Mouse (Mus musculus): ENCODE data around the gene Gys1. TPM values are rescaled to one million over a fixed set of nuclear protein-coding genes. Genes with fewer than 3 reads are reported as not detected.
"Not testable (repeated sequence)": the region's sequence is repeated elsewhere in the genome, so short reads cannot be mapped to it uniquely, and the experiment has no call there.

Gene Gys1
- polyA plus RNA-seq, 1 experiment from 2014 or later = 28.7 TPM

DNA sequence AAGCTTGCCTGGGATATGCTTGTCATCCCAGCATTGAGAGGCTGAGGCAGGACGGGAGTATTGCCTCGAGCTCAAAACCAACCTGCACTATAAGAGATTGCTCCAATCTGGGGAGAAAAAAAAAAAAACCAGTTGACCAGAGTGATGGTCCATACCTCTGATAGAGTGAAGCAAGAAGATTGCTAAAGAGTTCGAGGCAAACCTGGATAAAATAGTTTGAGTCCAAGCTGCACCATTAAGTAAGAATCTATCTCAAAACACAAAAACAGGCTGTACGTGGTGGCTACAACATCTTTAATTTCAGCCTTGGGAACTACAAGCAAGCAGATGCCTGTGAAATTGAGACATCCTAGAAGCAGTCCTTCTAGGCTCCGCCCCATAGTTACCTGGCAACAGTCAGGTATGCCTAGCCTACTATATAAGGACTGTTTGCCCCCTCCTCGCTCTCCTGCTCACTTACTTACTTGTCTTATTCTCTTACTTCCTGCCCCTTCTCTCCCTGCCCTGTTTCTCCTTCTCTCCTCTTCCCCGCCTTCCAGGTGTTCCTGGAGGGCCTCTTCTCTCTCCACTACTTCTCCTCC lies 32.5 kb downstream of the Gys1 start:
- DNase-seq (ENCODE audit: low spot score) = no peak
- Histone ChIP-seq H3K4me1 (ENCODE audit: control insufficient read depth, insufficient read depth, low read length) (peaks cover 4% of the 10 kb centered on the region), H3K36me3 (replicated peaks; ENCODE audit: control insufficient read depth, insufficient read depth, low read depth, low read length) (peaks cover 4% of the 10 kb centered on the region), H3K4me3 (ENCODE audit: low read depth, low read length) (peak overlapping the region; percentile 86), H3K9me3 (replicated peaks; ENCODE audit: control insufficient read depth, low read length) (no peaks in the 10 kb centered on the region), H3K4me2 (ENCODE audit: low read depth, low read length) (peak overlapping the region; percentile 56), H3K27ac (replicated peaks; ENCODE audit: low read depth, low read length) (no peak overlapping the region), H3K27me3 (ENCODE audit: control insufficient read depth, insufficient read depth, low read length) (no peaks in the 10 kb centered on the region), H3K9ac (replicated peaks; ENCODE audit: low read length) (peak overlapping the region; percentile 51; the same call in 1 of the 2 replicates)
- ATAC-seq (replicated peaks; ENCODE audit: insufficient number of reproducible peaks, low FRiP score, low TSS enrichment, low read depth) = peak; percentile 2; the same call in 1 of the 2 replicates
- WGBS = 35% methylated on average over 7 of the region's 7 CpGs

DNA sequence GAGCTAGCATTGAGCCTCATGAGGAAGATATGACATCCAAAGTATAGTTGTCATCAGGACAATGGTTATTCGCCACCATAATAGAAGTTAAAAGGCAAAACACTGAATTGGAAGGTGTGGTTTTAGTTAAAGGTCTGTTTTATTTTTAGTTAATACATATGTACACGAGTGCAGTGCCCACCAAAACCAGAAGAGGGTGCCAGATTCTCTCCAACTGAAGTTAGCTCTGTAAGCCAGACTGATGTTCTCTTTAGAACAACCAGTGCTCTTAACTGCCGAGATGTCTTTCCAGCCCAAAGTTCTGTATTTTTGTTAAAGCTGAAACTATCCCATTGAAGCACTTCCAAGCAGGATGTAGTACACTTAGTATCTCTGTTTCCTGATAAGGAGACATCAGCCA lies 36.2 kb downstream of the Gys1 start:
- peak; percentile 90 for DNase-seq (ENCODE audit: low spot score)
- no peak overlapping the region for H3K4me2 ChIP-seq (ENCODE audit: low read depth, low read length)
- H3K9ac ChIP-seq (replicated peaks; ENCODE audit: low read length) = peak overlapping the region; percentile 11; the same call in 1 of the 2 replicates
- H3K9me3 ChIP-seq (replicated peaks; ENCODE audit: control insufficient read depth, low read length) = no peaks in the 10 kb centered on the region
- H3K27ac ChIP-seq (replicated peaks; ENCODE audit: low read depth, low read length) = 0 out of 2 replicates have a peak overlapping the region, but pooled peaks have one; percentile 9
- peaks cover 2% of the 10 kb centered on the region for H3K4me1 ChIP-seq (ENCODE audit: control insufficient read depth, insufficient read depth, low read length)
- no peaks in the 10 kb centered on the region for H3K27me3 ChIP-seq (ENCODE audit: control insufficient read depth, insufficient read depth, low read length)
- ATAC-seq (replicated peaks; ENCODE audit: insufficient number of reproducible peaks, low FRiP score, low TSS enrichment, low read depth) = no peak
- WGBS = 7% methylated on average over 3 of the region's 3 CpGs
- H3K4me3 ChIP-seq (ENCODE audit: low read depth, low read length) = no peak overlapping the region
- H3K36me3 ChIP-seq (replicated peaks; ENCODE audit: control insufficient read depth, insufficient read depth, low read depth, low read length) = no peaks in the 10 kb centered on the region

DNA sequence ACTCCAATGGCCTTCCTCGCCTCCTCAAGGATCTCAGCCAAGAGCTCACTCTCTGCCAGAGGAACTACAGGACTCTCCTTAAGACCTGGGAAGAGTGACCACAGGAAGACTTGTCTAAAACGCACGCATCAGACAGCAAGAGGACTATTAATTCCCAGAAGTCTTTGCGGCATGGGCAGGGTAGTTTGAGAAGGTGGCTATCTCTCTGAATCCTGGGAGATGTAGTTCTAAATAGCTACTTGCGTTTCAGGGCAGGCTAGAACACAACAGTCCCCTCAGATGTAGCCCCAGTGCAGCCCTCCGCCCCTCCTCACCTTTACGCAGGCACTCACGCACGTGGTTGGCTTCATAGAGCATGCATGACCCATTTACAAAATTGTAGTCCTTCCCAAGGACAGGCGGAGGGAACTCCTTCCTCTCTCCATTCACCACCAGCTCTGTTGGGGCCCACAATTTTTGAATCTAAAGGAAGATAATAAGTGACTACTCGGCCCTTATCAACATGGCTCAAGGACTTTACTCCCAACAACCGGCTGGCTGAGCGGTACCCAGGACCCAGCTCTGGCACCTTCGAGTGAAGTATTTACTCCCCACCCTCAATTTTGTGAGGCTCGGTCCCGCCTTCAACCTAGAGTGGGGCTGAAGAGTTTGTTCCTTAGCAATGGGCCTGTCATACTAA lies 40.8 kb downstream of the Gys1 start:
- 72% methylated on average over 16 of the region's 16 CpGs for WGBS
- Histone ChIP-seq H3K9ac (replicated peaks; ENCODE audit: low read length) (peak overlapping the region; percentile 30; the same call in 1 of the 2 replicates), H3K9me3 (replicated peaks; ENCODE audit: control insufficient read depth, low read length) (no peaks in the 10 kb centered on the region), H3K4me2 (ENCODE audit: low read depth, low read length) (no peak overlapping the region; the same call in 1 of the 2 replicates), H3K27me3 (ENCODE audit: control insufficient read depth, insufficient read depth, low read length) (no peaks in the 10 kb centered on the region), H3K4me3 (ENCODE audit: low read depth, low read length) (no peak overlapping the region), H3K27ac (replicated peaks; ENCODE audit: low read depth, low read length) (no peak overlapping the region), H3K4me1 (ENCODE audit: control insufficient read depth, insufficient read depth, low read length) (no peaks in the 10 kb centered on the region), H3K36me3 (replicated peaks; ENCODE audit: control insufficient read depth, insufficient read depth, low read depth, low read length) (no peaks in the 10 kb centered on the region)
- ATAC-seq (replicated peaks; ENCODE audit: insufficient number of reproducible peaks, low FRiP score, low TSS enrichment, low read depth) = no peak
- DNase-seq (ENCODE audit: low spot score) = peak; percentile 22

DNA sequence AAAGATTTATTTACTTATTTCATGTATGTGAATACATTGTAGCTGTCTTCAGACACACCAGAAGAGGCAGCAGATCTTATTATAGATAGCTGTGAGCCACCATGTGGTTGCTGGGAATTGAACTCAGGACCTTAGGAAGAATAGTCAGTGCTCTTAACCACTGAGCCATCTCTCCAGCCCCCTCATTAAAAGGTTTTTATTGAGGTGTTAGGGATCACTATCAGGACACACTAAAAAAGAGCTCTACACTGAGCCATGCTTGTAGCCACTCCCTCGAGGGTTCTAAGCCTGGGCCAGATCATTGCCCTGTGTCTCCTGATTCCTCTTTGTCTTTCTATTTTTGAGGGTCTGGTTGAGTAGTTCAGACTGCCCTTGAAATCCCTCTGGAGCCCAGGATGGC lies 41.8 kb downstream of the Gys1 start:
- H3K4me3 ChIP-seq (ENCODE audit: low read depth, low read length) = no peak overlapping the region
- no peak overlapping the region for H3K9ac ChIP-seq (replicated peaks; ENCODE audit: low read length)
- 58% methylated on average over 1 of the region's 1 CpGs for WGBS
- H3K36me3 ChIP-seq (replicated peaks; ENCODE audit: control insufficient read depth, insufficient read depth, low read depth, low read length) = no peaks in the 10 kb centered on the region
- H3K4me1 ChIP-seq (ENCODE audit: control insufficient read depth, insufficient read depth, low read length) = no peaks in the 10 kb centered on the region
- no peaks in the 10 kb centered on the region for H3K27me3 ChIP-seq (ENCODE audit: control insufficient read depth, insufficient read depth, low read length)
- no peaks in the 10 kb centered on the region for H3K9me3 ChIP-seq (replicated peaks; ENCODE audit: control insufficient read depth, low read length)
- no peak overlapping the region for H3K4me2 ChIP-seq (ENCODE audit: low read depth, low read length)
- ATAC-seq (replicated peaks; ENCODE audit: insufficient number of reproducible peaks, low FRiP score, low TSS enrichment, low read depth) (no peak), DNase-seq (ENCODE audit: low spot score) (no peak)
- H3K27ac ChIP-seq (replicated peaks; ENCODE audit: low read depth, low read length) = no peak overlapping the region

DNA sequence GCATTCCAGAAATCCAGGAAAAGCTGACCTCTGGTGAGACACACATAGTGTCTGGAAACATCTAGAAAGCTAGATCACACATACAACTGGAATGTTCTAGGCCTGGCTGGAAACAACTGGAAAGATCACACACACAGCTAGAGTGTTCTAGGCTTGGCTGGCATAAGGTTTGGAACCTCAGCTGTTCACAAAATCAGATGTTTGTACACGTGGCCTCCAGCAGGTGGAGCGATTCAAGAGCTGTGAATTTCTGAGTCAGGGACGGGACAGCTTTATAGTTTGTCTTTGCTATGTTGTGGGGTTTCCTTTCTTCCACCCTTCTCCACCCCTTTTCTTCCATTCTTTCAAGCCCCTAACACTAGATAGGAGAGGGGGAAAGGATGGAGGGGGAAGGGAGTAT lies 42.4 kb downstream of the Gys1 start:
- H3K9ac ChIP-seq (replicated peaks; ENCODE audit: low read length) = no peak overlapping the region
- H3K4me1 ChIP-seq (ENCODE audit: control insufficient read depth, insufficient read depth, low read length) = no peaks in the 10 kb centered on the region
- no peak overlapping the region for H3K4me2 ChIP-seq (ENCODE audit: low read depth, low read length)
- H3K4me3 ChIP-seq (ENCODE audit: low read depth, low read length) = no peak overlapping the region
- no peak overlapping the region for H3K27ac ChIP-seq (replicated peaks; ENCODE audit: low read depth, low read length)
- no peaks in the 10 kb centered on the region for H3K36me3 ChIP-seq (replicated peaks; ENCODE audit: control insufficient read depth, insufficient read depth, low read depth, low read length)
- no peaks in the 10 kb centered on the region for H3K27me3 ChIP-seq (ENCODE audit: control insufficient read depth, insufficient read depth, low read length)
- no peaks in the 10 kb centered on the region for H3K9me3 ChIP-seq (replicated peaks; ENCODE audit: control insufficient read depth, low read length)
- WGBS = 12% methylated on average over 3 of the region's 3 CpGs
- ATAC-seq (replicated peaks; ENCODE audit: insufficient number of reproducible peaks, low FRiP score, low TSS enrichment, low read depth) = no peak
- peak; percentile 74 for DNase-seq (ENCODE audit: low spot score)

DNA sequence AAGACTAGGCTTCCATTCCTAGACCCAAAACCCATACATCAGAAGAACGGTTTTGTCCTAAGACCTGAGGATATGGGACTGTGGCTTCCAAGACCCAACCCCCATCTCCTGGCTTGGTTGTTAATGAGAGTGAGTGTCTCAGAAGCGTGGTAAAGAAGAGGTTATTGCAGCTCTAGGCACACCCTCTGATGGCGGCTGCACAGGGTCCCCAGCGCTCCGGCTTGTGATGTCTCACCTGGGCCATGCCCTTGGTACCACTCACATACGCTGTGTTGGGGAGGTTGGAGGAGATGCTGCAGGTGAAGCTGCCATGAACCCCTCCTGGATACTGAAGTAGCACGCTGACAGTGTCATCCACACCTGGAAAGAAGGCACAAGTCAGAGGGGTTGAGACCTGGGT lies 44.1 kb downstream of the Gys1 start:
- H3K9ac ChIP-seq (replicated peaks; ENCODE audit: low read length) = no peak overlapping the region
- H3K4me3 ChIP-seq (ENCODE audit: low read depth, low read length) = no peak overlapping the region
- no peaks in the 10 kb centered on the region for H3K4me1 ChIP-seq (ENCODE audit: control insufficient read depth, insufficient read depth, low read length)
- H3K4me2 ChIP-seq (ENCODE audit: low read depth, low read length) = no peak overlapping the region
- WGBS = 94% methylated on average over 7 of the region's 7 CpGs
- H3K9me3 ChIP-seq (replicated peaks; ENCODE audit: control insufficient read depth, low read length) = no peaks in the 10 kb centered on the region
- DNase-seq (ENCODE audit: low spot score) = no peak
- H3K36me3 ChIP-seq (replicated peaks; ENCODE audit: control insufficient read depth, insufficient read depth, low read depth, low read length) = no peaks in the 10 kb centered on the region
- 0 out of 2 replicates have a peak, but pooled peaks have one; percentile 4 for ATAC-seq (replicated peaks; ENCODE audit: insufficient number of reproducible peaks, low FRiP score, low TSS enrichment, low read depth)
- H3K27me3 ChIP-seq (ENCODE audit: control insufficient read depth, insufficient read depth, low read length) = no peaks in the 10 kb centered on the region
- H3K27ac ChIP-seq (replicated peaks; ENCODE audit: low read depth, low read length) = no peak overlapping the region

DNA sequence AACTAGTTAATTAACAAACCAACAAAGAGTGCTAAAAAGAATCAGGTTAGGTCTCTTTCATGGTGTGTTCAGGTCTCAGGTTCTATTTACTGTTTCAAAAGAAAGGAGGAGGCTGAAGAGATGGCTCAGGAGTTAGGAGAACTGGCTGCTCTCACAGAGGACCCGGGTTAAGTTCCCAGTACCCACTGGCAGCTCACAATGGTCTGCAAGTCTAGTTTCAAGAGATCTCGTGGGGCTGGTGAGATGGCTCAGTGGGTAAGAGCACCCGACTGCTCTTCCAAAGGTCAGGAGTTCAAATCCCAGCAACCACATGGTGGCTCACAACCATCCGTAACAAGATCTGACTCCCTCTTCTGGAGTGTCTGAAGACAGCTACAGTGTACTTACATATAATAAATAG lies 45.7 kb downstream of the Gys1 start:
- H3K9me3 ChIP-seq (replicated peaks; ENCODE audit: control insufficient read depth, low read length); H3K4me3 ChIP-seq (ENCODE audit: low read depth, low read length); H3K36me3 ChIP-seq (replicated peaks; ENCODE audit: control insufficient read depth, insufficient read depth, low read depth, low read length); H3K4me2 ChIP-seq (ENCODE audit: low read depth, low read length); H3K27me3 ChIP-seq (ENCODE audit: control insufficient read depth, insufficient read depth, low read length); ATAC-seq (replicated peaks; ENCODE audit: insufficient number of reproducible peaks, low FRiP score, low TSS enrichment, low read depth); H3K4me1 ChIP-seq (ENCODE audit: control insufficient read depth, insufficient read depth, low read length); DNase-seq (ENCODE audit: low spot score); H3K27ac ChIP-seq (replicated peaks; ENCODE audit: low read depth, low read length); H3K9ac ChIP-seq (replicated peaks; ENCODE audit: low read length): not testable (repeated sequence)
- WGBS = 75% methylated on average over 3 of the region's 4 CpGs

DNA sequence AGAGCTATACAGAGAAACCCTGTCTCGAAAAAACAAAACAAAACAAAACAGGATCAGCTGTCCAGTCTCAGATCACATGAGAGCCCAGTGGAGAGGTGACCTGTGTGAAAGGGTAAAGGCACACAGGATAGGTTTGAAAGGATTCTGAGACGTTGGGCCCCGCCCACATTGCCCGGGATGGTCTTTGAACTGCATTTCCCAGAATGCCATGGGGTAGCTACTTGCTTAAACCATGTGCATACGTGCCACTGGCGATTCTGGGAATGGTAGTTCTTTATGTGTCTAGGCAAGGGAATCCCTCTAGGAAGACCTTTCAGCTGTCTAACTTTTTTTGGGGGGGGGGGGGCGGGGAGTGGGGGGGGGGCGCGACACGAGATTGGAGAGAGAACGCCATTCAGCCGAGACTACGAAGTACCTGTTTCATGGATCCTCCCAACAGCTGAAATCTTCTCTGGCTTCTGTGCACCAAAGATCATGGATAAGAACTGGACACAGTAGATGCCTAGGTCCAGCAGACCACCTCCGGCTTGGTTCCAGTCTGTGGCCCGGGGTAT lies 46.8 kb downstream of the Gys1 start, which contains the start of gene Tulp2:
Gene Tulp2, plus strand, starts transcription at position 504 of the 554 bp plus-strand sequence.
- Histone ChIP-seq H3K4me2 (ENCODE audit: low read depth, low read length) (no peak within 1 kb of the TSS), H3K4me1 (ENCODE audit: control insufficient read depth, insufficient read depth, low read length) (no peaks in the 10 kb centered on the region), H3K27ac (replicated peaks; ENCODE audit: low read depth, low read length) (no peak within 1 kb of the TSS), H3K4me3 (ENCODE audit: low read depth, low read length) (no peak within 1 kb of the TSS), H3K9me3 (replicated peaks; ENCODE audit: control insufficient read depth, low read length) (no peaks in the 10 kb centered on the region), H3K27me3 (ENCODE audit: control insufficient read depth, insufficient read depth, low read length) (no peaks in the 10 kb centered on the region), H3K36me3 (replicated peaks; ENCODE audit: control insufficient read depth, insufficient read depth, low read depth, low read length) (no peaks in the 10 kb centered on the region), H3K9ac (replicated peaks; ENCODE audit: low read length) (no peak within 1 kb of the TSS)
- DNase-seq (ENCODE audit: low spot score) (peak; percentile 78), ATAC-seq (replicated peaks; ENCODE audit: insufficient number of reproducible peaks, low FRiP score, low TSS enrichment, low read depth) (peak; percentile 64; the same call in 1 of the 2 replicates)
- 55% methylated on average over 15 of the region's 15 CpGs for WGBS

All from embryonic facial prominence, embryonic 11.5 days (tissue).